In genomic region chr1:86531547-86532321, GRCm38 (mm10) we compare ENCODE assay signal across 8 mouse cellular contexts. TPM values are rescaled to one million over a fixed set of nuclear protein-coding genes. Genes with fewer than 3 reads are reported as not detected.
DNase-seq lines count a peak whose midpoint lies in the region; ATAC-seq and TF ChIP-seq lines count a peak whose summit lies in the region.

No protein-coding gene starts in this region.

- no peak overlapping the region; the same call in 1 of the 2 replicates for H3K4me3 ChIP-seq in layer of hippocampus, adult 2 months
- no peak overlapping the region; the same call in 1 of the 2 replicates for H3K4me3 ChIP-seq in hindbrain, embryonic 16.5 days (ENCODE audit: low read length)
- no peak overlapping the region for H3K4me3 ChIP-seq in liver, embryonic 14.5 days (ENCODE audit: insufficient read depth in 1 of 2, low read depth in 2 of 2, low read length in 2 of 2)
- H3K4me3 ChIP-seq in stomach, postnatal 0 days (ENCODE audit: low read depth, low read length), result no peak overlapping the region

- ATAC-seq in hindbrain, embryonic 16.5 days, result peak; percentile 17; the same call in 1 of the 2 replicates
- peak; percentile 3 for ATAC-seq in liver, embryonic 14.5 days (ENCODE audit: insufficient read depth)
- ATAC-seq in stomach, postnatal 0 days (ENCODE audit: low FRiP score, low TSS enrichment), result no peak; the same call in 1 of the 2 replicates

- DNase-seq in layer of hippocampus, adult 2 months (ENCODE audit: low spot score in 2 of 2), result no peak
- no peak for DNase-seq in layer of hippocampus, adult 18-20 months (ENCODE audit: low spot score in 2 of 2)
- DNase-seq in embryo, embryonic 10 days (ENCODE audit: low spot score), result peak; percentile 82
- DNase-seq in liver, embryonic 14.5 days (ENCODE audit: low read depth in 3 of 3, low spot score in 3 of 3), result no peak
- peak; percentile 30 for DNase-seq in stomach, postnatal 0 days (ENCODE audit: low spot score)
- no peak for DNase-seq in layer of hippocampus, adult 9-11 months
- DNase-seq in adipocyte (ENCODE audit: low spot score), result no peak

- TF ChIP-seq EP300 in liver, embryonic 14.5 days (IDR thresholded peaks at IDR 0.05; ENCODE audit: low read depth), result no peak
- no peak for TF ChIP-seq EP300 in stomach, postnatal 0 days (optimal IDR thresholded peaks at IDR 0.05)

- peak overlapping the region; percentile 40 for H3K4me2 ChIP-seq in hindbrain, embryonic 16.5 days (ENCODE audit: low read length)
- H3K4me2 ChIP-seq in liver, embryonic 14.5 days (ENCODE audit: low read depth), result no peak overlapping the region
- no peak overlapping the region for H3K4me2 ChIP-seq in stomach, postnatal 0 days (replicated peaks; ENCODE audit: low read depth)

- no peaks in the 10 kb centered on the region for H3K9me3 ChIP-seq in hindbrain, embryonic 16.5 days (ENCODE audit: control insufficient read depth, low read length)
- no peaks in the 10 kb centered on the region for H3K9me3 ChIP-seq in liver, embryonic 14.5 days (ENCODE audit: control insufficient read depth, low read length)
- no peaks in the 10 kb centered on the region for H3K9me3 ChIP-seq in stomach, postnatal 0 days (ENCODE audit: control insufficient read depth, low read length)

- WGBS in hindbrain, embryonic 16.5 days, result 9% methylated on average over 13 of the region's 13 CpGs
- WGBS in liver, embryonic 14.5 days (ENCODE audit: insufficient replicate concordance), result 9% methylated on average over 13 of the region's 13 CpGs
- 15% methylated on average over 13 of the region's 13 CpGs for WGBS in stomach, postnatal 0 days

- H3K4me1 ChIP-seq in hindbrain, embryonic 16.5 days (ENCODE audit: control insufficient read depth, insufficient read depth, low read depth, low read length), result peaks cover 31% of the 10 kb centered on the region
- H3K4me1 ChIP-seq in liver, embryonic 14.5 days (replicated peaks; ENCODE audit: control insufficient read depth in 2 of 2, insufficient read depth in 2 of 2, low read length in 1 of 2), result peaks cover 5 to 15% of the 10 kb centered on the region in 2 experiments
- H3K4me1 ChIP-seq in stomach, postnatal 0 days (replicated peaks; ENCODE audit: control insufficient read depth, insufficient read depth), result peaks cover 4% of the 10 kb centered on the region; the same call in 1 of the 2 replicates

- peaks cover 7% of the 10 kb centered on the region for H3K36me3 ChIP-seq in hindbrain, embryonic 16.5 days (ENCODE audit: control insufficient read depth, insufficient read depth, low read length)
- H3K36me3 ChIP-seq in liver, embryonic 14.5 days (replicated peaks; ENCODE audit: control insufficient read depth, insufficient read depth, low read depth), result peaks cover 26% of the 10 kb centered on the region
- peaks cover 9% of the 10 kb centered on the region; the same call in 1 of the 2 replicates for H3K36me3 ChIP-seq in stomach, postnatal 0 days (ENCODE audit: control insufficient read depth, insufficient read depth, low read length)

- peak overlapping the region; percentile 54 for H3K9ac ChIP-seq in hindbrain, embryonic 16.5 days (ENCODE audit: low read depth, low read length)
- H3K9ac ChIP-seq in liver, embryonic 14.5 days (replicated peaks), result no peak overlapping the region
- no peak overlapping the region for H3K9ac ChIP-seq in stomach, postnatal 0 days (ENCODE audit: low read length)

- H3K27me3 ChIP-seq in hindbrain, embryonic 16.5 days (replicated peaks; ENCODE audit: control insufficient read depth, insufficient read depth, low read length), result no peaks in the 10 kb centered on the region
- no peaks in the 10 kb centered on the region for H3K27me3 ChIP-seq in liver, embryonic 14.5 days (ENCODE audit: control insufficient read depth, insufficient read depth, low read length)
- H3K27me3 ChIP-seq in stomach, postnatal 0 days (ENCODE audit: control insufficient read depth, insufficient read depth, low read length), result no peaks in the 10 kb centered on the region

- no peak for TF ChIP-seq CTCF in layer of hippocampus, adult 2 months (conservative IDR thresholded peaks at IDR 0.05)
- no peak for TF ChIP-seq CTCF in liver, embryonic 14.5 days (IDR thresholded peaks at IDR 0.05; ENCODE audit: low read depth)
- TF ChIP-seq CTCF in stomach, postnatal 0 days (IDR thresholded peaks at IDR 0.05; ENCODE audit: low read depth), result no peak

- peak overlapping the region; percentile 73 for H3K27ac ChIP-seq in layer of hippocampus, adult 2 months
- peak overlapping the region; percentile 53 for H3K27ac ChIP-seq in hindbrain, embryonic 16.5 days (ENCODE audit: low read depth, low read length)
- peak overlapping the region; percentile 51 for H3K27ac ChIP-seq in liver, embryonic 14.5 days
- peak overlapping the region; percentile 56; the same call in 1 of the 2 replicates for H3K27ac ChIP-seq in stomach, postnatal 0 days (replicated peaks)

RNA-seq across cellular contexts. Expression of gene Ptma, which starts 5.2 kb away (rescaled TPM):
- 100 to 1,000 TPM; 478 to 491 TPM for total RNA-seq in layer of hippocampus, adult 2 months (2021)
- 100 to 1,000 TPM; 470 to 490 TPM for total RNA-seq in layer of hippocampus, adult 18-20 months (2021)
- 1,165 and 1,204 TPM in 2 replicates for polyA plus RNA-seq in hindbrain, embryonic 16.5 days (2015; fragmentation: Nextera tagmentation; extraction: Ambion mirVana)
- 466 and 1,286 TPM in 2 replicates for polyA plus RNA-seq in liver, embryonic 14.5 days (2012; rRNA removed)
- 993 and 1,059 TPM in 2 replicates for polyA plus RNA-seq in liver, embryonic 14.5 days (2014; fragmentation: Nextera tagmentation; extraction: Ambion mirVana)
- 1,436 and 1,585 TPM in 2 replicates for polyA plus RNA-seq in stomach, postnatal 0 days (2015; fragmentation: Nextera tagmentation; extraction: Ambion mirVana)

RNA-seq across cellular contexts. Expression of gene Pde6d, which starts 50.7 kb away (rescaled TPM):
- total RNA-seq in layer of hippocampus, adult 2 months (2021), result 10 to 100 TPM; 49.0 to 54.7 TPM
- total RNA-seq in layer of hippocampus, adult 18-20 months (2021), result 10 to 100 TPM; 47.3 to 48.9 TPM
- 103 and 113 TPM in 2 replicates for polyA plus RNA-seq in hindbrain, embryonic 16.5 days (2015; fragmentation: Nextera tagmentation; extraction: Ambion mirVana)
- 18.0 and 20.0 TPM in 2 replicates for polyA plus RNA-seq in liver, embryonic 14.5 days (2012; rRNA removed)
- polyA plus RNA-seq in liver, embryonic 14.5 days (2014; fragmentation: Nextera tagmentation; extraction: Ambion mirVana), result 23.6 and 25.2 TPM in 2 replicates
- polyA plus RNA-seq in stomach, postnatal 0 days (2015; fragmentation: Nextera tagmentation; extraction: Ambion mirVana), result 33.6 and 38.2 TPM in 2 replicates

RNA-seq across cellular contexts. Expression of gene Cops7b, which starts 51.0 kb away (rescaled TPM):
- total RNA-seq in layer of hippocampus, adult 2 months (2021), result 10 to 100 TPM; 19.5 to 20.6 TPM
- total RNA-seq in layer of hippocampus, adult 18-20 months (2021), result 10 to 100 TPM; 19.5 to 21.1 TPM
- polyA plus RNA-seq in hindbrain, embryonic 16.5 days (2015; fragmentation: Nextera tagmentation; extraction: Ambion mirVana), result 57.1 and 62.5 TPM in 2 replicates
- polyA plus RNA-seq in liver, embryonic 14.5 days (2012; rRNA removed), result 16.3 and 16.5 TPM in 2 replicates
- polyA plus RNA-seq in liver, embryonic 14.5 days (2014; fragmentation: Nextera tagmentation; extraction: Ambion mirVana), result 11.4 and 12.2 TPM in 2 replicates
- polyA plus RNA-seq in stomach, postnatal 0 days (2015; fragmentation: Nextera tagmentation; extraction: Ambion mirVana), result 14.9 and 16.2 TPM in 2 replicates

Comparison
In these comparisons a context has a peak if more than half of its experiments do, and no peak if none do; other contexts are left out.
1. DNase-seq: peak in embryo, embryonic 10 days (single experiment) and stomach, postnatal 0 days (single experiment); none in layer of hippocampus, adult 2 months (0 of 2), layer of hippocampus, adult 18-20 months (0 of 2), liver, embryonic 14.5 days (0 of 3), layer of hippocampus, adult 9-11 months (single experiment) and adipocyte (single experiment).
2. Peak in every context shown above with its lines, with median percentiles within 50 percentile points of each other: H3K27ac ChIP-seq.